Mouse (Mus musculus) neutrophil, adult 5-6 weeks (primary cell): ENCODE measurements around the gene Olr1. TPM values are rescaled to one million over a fixed set of nuclear protein-coding genes. Genes with fewer than 3 reads are reported as not detected.

ENCODE experiments used
- total RNA-seq: library from RNA; stranded (forward); fragments of 200-1000 nt; gene quantifications from 2 replicates; pipeline ENCODE4 v1.2.3, GENCODE M21; 2017

Olr1 gene
- total RNA-seq, 1 experiment from 2014 or later: 2.2 TPM

Other genes with a start within 250 kb of the Olr1 start
- gene Cd69, start 231.7 kb downstream of the Olr1 start, total RNA-seq: 295 and 306 TPM in 2 replicates
- gene 4922502D21Rik, start 175.4 kb downstream of the Olr1 start, total RNA-seq: 0.37 TPM in 1 of 2 replicates, not detected in the other
- gene Clec12a, start 164.5 kb downstream of the Olr1 start, total RNA-seq: 59.1 and 63.0 TPM in 2 replicates
- gene Clec12b, start 121.3 kb downstream of the Olr1 start, total RNA-seq: 1.2 and 1.7 TPM in 2 replicates
- gene Clec1b, start 109.9 kb downstream of the Olr1 start, total RNA-seq: 32.7 and 39.8 TPM in 2 replicates
- 4.3 and 5.4 TPM in 2 replicates for gene Clec9a, start 98.3 kb downstream of the Olr1 start, total RNA-seq
- gene Clec1a, start 55.2 kb downstream of the Olr1 start, total RNA-seq: 3.6 and 4.3 TPM in 2 replicates
- 1.5 TPM in 1 of 2 replicates, not detected in the other for gene Tmem52b, start 5.4 kb upstream of the Olr1 start, total RNA-seq
- 9.6 and 10.1 TPM in 2 replicates for gene Gabarapl1, start 26.0 kb upstream of the Olr1 start, total RNA-seq
- gene Klre1, start 70.7 kb upstream of the Olr1 start, total RNA-seq: 3.6 and 3.7 TPM in 2 replicates
- gene Klrd1, start 84.6 kb upstream of the Olr1 start, total RNA-seq: 25.5 and 29.5 TPM in 2 replicates
- 7.0 and 9.3 TPM in 2 replicates for gene Klrk1, start 116.7 kb upstream of the Olr1 start, total RNA-seq
- not detected in 2 replicates for gene Klrc3, start 136.2 kb upstream of the Olr1 start, total RNA-seq
- 2.1 and 3.3 TPM in 2 replicates for gene Klrc2, start 153.5 kb upstream of the Olr1 start, total RNA-seq
- gene Klrc1, start 171.8 kb upstream of the Olr1 start, total RNA-seq: 1.2 and 2.8 TPM in 2 replicates
- gene Klri1, start 210.0 kb upstream of the Olr1 start, total RNA-seq: not detected in 2 replicates
- gene Klri2, start 233.3 kb upstream of the Olr1 start, total RNA-seq: 1.2 and 1.6 TPM in 2 replicates